Mouse (Mus musculus) liver, adult 2 months (tissue): Measurements from ENCODE around the gene Tmem269.

Experiments used
- CTCF ChIP-seq: fragments of 200-500 bp; IDR thresholded peaks from 2 replicates; pipeline ENCODE4 v1.5.1; 2011; ENCODE audit warnings: low read depth, low read length, control low read depth
- POLR2A ChIP-seq: fragments of 200-500 bp; IDR thresholded peaks from 2 replicates; pipeline ENCODE4 v1.6.1; 2011; ENCODE audit warnings: low read length, control low read depth; ENCODE audit not compliant: insufficient read depth; ENCODE audit errors: extremely low read depth

DNA sequence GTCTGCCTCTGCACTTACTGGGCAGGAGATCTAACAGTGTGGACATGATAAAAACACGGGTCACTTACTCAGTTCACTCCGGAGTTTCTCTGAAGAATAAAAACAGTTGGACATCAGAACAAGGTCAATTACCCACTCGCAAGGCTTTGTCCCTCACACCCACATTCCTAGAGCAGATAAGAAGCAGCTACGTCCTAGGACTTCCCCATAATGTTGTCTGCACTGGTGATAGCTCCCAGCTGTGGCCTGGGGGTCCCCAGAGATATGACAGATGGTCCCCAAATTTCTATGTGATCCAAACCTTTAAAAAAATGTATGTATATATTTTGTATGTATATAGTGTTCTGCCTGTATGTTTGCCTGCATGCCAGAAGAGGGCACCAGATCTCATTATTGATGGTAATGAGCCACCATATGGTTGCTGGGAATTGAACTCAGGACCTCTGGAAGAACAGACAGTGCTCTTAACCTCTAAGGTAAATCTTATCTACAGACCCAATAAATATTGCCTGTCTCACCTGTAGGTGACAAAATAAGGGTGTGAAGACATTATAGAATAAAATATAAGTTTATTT lies 37.8 kb downstream of the Tmem269 start:
- TF ChIP-seq CTCF: no peak
- TF ChIP-seq POLR2A: no peak
